Mouse (Mus musculus) kidney, adult 18-20 months (tissue): ENCODE results near the gene Mrtfb.
A peak's percentile ranks its signal among the peaks of the same experiment; 100 is the strongest.
"Not testable (repeated sequence)": the region's sequence is repeated elsewhere in the genome, so short reads cannot be mapped to it uniquely, and the experiment has no call there.

ENCODE experiments used
- DNase-seq: peaks from one replicate; pipeline ENCODE4 v3.0.0; 2021

Gene Mrtfb

DNA sequence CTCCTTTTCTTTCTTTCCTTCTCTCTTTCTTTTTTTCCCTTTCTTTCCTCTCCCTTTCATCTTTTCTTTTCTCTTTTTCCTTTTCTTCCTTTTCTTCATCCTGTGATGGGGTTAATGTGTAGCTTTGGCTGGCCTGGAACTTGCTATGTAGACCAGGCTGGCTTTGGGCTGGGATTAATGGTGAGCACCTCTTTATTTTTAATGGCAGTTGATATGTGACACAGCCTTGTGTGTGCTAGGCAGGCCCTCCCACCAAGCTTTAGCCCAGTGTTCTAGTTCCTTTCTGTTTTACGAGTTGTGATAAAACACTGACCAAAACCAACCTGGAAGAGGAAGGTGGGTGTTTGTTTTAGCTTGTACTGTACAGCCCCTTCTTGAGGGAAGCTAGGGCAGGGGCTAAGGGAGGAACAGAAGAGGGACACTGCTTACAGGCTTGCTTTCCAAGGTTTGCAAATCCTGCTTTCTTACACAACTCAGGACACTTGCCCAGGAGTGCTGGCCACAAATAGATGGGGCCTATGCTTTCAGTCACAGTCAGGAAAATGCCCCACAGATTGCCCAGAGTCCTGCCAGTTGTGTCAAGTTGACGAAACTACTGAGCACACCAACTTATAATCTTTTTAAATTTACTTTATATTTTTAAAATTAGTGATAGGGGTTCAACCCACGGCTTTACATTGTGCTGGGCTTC lies 20.6 kb downstream of the Mrtfb start:
- DNase-seq: no peak

DNA sequence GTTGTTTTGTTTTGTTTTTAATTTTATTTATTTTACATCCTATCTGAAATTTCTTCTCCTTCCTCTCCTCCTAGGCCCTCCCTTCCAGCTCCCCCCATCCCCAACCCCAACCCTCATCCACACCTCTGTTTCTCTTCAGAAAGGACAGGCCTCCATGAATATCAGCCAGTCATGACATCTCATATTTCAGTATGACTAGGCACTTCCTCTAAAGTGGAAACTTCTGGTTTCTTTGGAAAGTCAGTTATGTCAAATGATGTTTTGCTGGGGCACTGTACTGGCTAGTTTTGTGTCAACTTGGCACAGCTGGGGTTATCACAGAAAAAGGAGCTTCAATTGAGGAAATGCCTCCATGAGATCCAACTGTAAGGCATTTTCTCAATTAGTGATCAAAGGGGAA lies 30.1 kb downstream of the Mrtfb start:
- DNase-seq: not testable (repeated sequence)

DNA sequence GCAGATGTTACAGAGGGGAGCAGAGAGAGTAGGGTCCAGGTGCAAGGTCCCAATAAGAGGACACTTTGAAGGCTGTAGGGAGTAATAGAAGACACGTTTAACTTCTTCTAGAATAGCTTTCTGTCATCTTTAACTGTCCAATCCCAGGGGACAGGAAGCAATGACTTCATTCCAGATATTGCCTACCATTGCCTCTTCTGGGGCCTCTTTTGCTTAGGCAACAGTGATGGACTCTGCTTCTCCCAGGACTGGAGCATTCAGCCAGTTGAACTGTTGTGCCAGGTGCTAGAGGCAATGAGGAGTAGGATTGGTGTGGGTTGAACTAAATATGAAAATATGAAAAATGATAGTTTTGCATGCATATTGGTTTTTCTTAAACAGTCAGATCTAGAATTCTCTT lies 41.6 kb downstream of the Mrtfb start:
- no peak for DNase-seq

DNA sequence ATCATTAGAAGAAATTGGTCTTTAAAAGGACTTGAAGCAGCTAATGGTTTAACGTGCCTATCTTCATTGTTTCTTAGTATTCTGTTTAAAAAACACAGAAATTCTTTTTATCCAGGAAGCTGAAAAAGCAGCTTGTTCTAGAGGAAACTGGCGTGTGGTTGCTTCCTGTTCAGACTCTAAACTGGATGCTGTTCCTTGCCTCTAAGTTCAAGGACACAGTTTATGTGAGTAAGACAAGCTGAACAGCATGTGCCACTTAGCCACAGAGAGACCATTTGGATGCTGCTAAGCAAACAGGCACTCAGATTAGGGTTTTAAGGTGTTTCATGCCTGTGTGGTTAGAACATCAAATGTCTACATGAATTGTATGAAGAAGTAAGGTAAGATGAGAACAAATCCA lies 42.7 kb downstream of the Mrtfb start:
- no peak for DNase-seq

DNA sequence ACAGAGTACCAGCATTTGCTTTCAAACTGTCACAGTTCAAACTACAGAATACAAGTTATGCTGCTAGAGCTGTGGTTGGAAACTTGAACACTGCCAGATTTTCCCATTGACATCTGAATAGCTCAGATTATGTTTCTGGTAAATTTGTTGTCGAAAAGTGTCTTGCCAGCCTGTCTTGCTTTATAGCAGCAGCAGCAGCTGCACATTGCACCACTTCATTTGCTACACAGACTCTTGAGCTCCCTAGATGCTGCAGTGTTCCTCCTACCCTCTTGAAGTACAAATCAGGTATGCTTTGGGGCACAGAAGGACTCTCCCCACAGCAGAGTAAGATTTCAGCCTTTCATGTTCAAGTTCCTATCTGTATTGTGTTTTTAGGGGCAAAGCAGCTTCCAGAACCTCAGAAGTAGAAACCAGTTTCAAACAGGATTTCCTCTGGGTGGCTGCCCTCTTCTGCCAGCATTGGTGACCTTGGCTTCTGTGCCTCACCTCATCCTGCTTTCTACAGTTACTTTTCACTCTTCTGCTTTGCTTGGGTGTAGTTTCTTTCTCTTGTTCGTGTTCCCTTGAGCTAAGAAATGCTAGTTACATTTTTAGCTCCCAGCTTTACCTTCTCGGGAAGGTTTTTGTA lies 49.9 kb downstream of the Mrtfb start:
- no peak for DNase-seq

DNA sequence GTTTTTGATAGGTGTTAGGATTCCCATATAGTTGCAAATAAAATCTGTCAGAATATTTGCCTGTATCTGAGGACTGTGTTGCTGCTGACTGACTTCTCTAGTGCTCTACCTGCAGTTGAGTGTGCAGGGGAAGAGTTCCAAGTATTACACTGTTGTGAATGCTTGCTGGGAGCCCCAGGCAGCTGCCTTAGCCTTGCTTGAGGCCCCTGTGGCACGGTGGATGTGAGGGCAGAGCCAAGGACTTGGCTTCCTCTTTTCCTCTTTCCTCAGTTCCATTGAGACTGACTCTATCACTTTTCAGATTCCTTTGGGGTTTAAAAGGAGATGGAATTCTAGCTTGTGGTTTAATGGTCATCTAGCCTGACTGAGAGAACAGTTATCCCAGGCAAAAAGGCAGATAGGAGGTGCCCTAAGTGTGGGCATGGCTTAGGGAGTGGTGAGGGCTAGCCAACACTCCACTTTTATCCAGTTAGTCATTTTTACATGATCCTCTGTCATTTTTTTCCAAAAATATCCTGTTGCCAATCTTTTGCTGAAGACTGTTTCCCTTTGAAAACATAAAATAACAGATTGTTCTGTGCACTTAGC lies 53.9 kb downstream of the Mrtfb start:
- DNase-seq: no peak

DNA sequence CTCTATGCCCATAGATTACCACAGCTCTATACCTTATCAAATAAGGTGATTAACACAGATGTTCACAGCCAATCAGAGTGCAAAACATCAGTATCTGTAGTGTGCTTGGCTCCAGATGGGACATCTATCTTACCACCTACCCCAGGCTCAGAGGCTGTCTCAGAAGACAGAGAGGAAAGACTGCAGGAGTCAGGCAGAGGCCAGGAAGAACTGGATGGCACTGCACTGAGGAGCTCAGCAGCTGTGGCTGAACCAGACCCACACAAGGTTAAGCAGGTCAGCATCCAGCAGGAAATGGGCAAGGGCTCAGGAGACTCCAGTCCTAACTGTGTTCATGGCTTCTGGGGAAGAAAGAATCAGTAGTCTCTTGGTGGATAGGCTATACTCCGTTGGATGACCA lies 55.1 kb downstream of the Mrtfb start:
- DNase-seq: no peak

DNA sequence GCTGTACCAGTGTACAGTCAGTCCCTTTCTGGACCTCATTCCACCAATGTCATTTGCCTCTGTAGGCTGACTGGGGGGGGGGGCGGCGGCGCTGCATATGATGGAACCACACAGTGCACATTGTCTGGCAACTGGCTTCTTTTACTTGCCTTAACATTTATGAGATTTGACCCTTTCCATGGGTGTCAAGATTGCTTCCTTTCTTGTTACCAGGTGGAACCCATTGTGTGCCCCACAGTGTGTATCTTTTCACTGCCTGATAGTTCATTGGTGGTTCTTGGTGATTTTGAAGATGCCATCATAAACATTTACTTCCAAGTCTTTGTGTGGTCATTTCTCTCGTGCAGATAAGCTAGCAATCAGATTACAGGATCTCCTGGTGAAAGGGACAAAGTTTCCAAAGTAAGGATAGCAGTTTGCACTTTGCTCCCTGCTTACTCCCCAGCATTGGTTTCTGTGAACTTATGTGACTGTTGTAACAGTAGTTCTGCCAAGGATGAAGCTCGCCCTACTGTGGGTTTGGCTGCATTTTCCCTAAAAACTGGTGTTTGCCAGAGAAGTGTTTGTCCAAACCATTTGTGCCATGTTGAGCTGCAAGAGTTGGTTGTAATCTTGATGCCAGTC lies 56.9 kb downstream of the Mrtfb start:
- DNase-seq: no peak

DNA sequence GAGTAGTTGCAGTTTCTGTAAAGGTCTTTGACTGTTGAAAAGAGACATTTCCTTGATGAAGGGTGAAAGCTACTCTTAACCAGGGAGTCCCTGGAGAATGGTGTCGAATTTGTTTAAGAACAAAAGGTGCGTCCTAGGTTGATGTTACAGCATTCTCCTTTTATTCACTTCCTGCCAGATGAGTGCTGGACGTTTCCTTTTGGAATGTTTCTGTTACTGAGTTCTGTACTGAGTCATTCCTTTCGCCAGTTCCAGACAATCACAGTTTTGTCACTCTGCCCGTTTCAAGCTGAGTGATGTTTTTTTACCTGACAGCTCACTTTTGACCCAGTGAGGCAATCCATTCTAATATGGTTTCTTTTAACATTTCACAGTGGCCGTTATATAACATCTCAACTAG lies 67.5 kb downstream of the Mrtfb start:
- no peak for DNase-seq

DNA sequence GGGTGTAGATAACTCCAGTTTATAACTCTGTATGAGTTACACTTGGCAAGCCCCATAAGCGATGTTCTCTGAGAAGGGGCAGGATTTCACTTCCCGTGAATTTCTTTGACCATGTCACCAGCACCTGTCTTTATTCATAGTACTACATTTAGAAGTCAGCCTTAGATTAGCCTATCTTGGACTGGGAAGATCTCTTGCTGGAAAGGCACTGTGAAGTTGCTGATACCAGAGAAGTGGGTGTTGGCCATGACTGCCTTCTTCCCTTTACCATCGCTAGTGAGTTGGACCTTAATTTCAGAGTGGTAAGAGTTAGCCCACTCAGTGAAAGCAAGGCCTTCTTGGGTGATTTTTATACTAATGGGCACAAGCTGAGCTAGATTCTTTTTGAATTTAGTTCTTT lies 70.3 kb downstream of the Mrtfb start:
- no peak for DNase-seq

DNA sequence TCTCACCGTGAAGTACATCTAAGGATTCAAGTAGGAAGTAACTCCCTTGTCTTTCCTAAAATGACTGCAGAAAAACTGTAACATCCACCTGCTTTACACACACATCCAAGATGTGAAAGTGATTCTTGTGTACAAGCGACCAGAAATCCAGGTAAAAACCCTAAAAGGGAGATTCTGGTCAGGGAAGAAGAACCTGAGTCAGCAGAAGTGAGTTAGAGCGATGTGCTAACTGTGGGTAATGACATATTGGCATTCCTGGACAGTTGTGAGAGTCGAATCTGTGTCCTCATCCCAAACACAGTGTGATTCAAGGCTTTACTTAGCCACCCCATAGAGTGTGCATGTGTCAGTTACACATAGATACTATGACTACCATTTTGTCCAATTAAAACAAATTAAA lies 72.4 kb downstream of the Mrtfb start:
- no peak for DNase-seq

DNA sequence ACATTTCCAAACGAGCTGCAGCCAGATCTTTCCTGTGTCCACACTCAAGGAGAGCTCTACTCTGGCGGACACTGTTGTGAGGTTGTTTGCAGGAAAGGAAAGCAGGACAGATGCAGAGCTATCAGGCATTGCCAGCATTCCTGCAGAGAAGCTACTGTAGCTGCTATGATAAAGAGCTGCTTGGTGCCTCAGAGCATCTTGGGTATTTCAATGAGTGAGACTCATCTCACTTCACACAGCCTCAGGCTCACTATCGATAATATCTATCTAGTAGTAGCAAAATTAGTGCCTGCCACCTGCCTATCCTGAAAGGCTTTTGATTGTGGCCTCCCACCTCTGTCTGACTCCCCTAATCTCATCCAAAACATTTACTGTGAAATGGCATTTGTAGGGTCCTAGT lies 73.4 kb downstream of the Mrtfb start:
- no peak for DNase-seq

DNA sequence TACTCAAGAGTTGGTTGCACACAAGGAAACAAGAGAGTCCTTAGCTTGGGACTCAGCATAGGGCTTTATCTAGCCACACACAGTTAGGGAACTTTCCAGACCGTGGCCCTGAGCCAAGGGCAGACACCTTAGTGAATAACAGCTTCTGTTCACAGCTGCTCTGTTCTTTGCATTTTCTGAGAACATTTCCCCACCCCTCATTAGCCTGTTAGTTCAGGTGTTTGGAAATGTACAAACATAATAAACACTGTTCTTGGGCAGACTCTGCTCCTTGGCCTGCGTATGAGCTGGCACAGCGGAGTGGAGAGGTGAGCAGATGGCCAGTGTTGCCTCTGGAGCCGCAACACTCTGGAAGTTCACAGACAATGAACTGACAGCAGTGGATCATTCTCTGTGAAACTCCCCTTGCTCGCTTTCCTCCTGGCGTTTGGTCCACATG lies 74.0 kb downstream of the Mrtfb start:
- no peak for DNase-seq

DNA sequence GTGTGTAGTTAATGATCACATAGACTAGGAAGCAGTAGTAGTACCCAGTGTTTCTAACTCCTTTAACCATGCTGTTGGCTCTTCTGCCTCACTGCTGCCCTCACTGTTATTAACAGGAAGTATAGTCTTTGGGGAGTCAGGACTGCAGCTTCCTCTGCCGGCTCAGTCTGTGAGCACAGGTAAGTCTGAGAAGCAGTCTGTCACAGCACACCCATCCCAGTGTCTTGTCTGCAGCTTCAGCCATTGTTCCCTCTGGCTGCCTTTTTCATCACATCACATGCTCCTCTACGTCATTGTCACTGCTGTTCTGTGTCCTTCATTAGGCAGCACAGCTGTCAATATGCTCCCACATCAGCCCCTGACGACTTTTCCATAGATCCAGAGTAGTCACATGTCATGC lies 75.6 kb downstream of the Mrtfb start:
- no peak for DNase-seq

DNA sequence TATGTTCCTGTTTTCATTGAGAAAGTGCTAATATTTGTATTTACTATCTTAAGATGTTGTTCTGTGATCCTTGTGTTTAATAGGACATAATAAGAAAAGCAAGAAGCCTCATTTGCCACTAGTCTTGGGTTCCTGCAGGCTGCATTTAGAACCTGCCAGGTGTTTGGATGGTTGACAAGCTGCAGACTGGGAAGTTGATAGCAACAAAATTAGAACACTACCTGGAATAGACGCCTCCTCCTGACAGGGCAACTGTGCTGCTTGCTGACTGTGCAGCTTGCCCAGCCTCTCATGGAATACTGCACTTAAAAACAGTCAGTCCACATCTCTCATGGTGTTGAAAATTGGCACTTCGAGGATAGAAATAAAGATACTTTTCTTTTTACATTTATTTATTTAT lies 76.3 kb downstream of the Mrtfb start:
- DNase-seq: no peak

DNA sequence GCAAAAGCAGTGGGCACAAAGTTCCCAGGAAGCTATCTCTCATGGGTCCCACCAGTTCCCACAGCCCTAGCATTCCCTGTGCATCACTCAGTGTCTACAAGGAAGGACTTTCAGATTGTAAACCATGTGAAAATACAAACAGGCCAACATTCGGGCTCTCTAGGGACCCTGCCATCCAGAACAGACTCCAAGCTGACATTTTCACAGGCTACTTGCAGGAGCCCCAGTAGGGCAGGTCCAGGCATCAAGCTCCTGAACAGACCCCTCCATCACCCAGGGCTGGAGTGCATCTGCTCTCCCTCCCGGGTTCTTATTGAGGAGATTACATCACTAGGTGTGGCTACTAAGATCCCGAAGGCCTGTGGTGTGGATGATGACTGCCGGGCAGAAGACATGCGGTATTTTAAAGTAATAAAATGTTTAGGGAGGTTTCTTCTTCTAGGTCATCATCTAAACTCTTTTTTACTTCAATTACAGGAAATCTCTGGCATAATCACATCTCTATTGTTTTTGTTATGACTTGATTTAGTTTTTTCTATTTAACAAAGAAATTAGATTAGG lies 77.6 kb downstream of the Mrtfb start:
- no peak for DNase-seq

DNA sequence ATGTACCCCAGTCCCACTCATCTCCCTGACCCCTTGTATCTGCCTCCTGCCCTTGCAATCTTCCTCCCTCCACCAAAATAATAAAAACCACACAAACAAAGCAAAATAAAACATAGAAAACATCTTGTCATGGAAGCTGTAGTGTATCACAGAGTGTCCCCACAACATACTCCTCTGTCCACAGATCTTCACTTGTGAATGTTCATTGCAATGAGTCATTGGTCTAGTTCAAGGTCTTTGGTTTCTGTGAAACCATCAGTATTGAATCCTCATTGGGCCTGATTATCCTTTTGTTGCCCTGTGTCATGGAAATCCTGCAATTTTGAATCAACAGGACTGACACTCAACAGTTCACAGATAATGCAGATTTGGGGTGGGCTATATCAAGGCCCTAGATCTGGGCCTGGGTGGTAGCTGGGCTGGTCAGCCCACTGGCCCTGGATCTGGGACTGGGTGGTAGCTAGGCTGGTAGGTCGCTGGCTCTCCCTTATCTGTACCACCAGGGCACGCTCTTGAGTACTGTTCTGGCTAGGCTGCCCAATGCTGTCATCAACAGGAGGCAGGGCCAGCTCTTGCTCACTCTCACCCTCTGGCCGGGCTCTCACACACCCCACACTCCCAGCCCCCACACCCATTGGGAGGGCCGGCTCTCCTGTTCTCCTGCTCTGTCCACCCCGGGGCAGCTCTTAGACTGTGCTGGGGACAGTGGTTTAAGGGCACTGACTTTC lies 80.4 kb downstream of the Mrtfb start:
- no peak for DNase-seq

DNA sequence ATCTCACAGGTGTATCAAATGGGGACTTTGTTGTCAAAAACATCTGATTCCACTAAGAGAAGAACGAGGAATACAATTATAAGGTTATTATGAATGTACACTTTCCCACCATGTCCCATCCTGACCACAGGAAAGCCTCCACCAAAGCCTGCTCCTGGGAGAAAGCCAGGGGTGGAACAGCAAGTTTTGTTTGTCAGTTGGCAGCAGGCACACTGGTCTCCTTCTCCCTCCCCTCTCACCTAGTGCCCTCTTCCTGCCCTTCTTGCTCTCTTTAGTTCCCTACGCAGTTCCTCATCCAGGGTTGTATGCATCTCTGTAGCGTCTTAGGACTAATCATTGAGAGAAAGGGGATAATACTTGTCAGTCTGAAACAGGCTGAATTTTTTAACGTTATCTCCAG lies 81.8 kb downstream of the Mrtfb start:
- no peak for DNase-seq

DNA sequence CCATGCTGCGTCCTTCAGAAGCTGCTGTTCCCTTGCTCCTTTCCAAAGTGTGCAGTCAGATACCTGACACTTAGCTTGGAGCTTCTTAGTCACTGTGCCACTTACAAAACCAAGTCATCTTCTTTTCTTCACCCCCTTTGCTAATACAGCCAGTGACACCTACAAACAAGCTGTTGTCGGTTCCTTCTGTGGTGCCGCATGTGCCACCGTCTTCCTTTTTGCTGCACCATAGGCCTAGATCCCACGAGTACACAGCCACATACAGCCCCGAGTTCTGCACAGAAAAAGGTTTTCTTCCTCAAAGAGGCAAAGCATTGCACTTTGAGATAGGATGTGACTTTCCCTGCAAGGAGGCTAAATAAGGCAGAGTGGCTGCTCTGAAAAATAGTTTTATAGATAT lies 83.2 kb downstream of the Mrtfb start:
- DNase-seq: no peak

DNA sequence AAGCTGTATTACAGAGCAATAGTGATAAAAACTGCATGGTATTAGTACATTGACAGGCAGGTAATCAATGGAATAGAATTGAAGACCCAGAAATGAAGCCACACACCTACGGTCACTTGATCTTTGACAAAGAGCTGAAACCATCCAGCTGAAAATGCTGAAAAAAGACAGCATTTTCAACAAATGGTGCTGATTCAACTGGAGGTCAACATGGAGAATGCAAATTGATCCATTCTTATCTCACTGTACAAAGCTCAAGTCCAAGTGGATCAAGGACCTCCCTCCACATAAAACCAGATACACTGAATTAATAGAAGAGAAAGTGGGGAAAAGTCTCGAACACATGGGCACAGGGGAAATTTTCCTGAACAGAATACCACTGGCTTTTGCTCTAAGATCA lies 89.5 kb downstream of the Mrtfb start:
- DNase-seq: not testable (repeated sequence)

DNA sequence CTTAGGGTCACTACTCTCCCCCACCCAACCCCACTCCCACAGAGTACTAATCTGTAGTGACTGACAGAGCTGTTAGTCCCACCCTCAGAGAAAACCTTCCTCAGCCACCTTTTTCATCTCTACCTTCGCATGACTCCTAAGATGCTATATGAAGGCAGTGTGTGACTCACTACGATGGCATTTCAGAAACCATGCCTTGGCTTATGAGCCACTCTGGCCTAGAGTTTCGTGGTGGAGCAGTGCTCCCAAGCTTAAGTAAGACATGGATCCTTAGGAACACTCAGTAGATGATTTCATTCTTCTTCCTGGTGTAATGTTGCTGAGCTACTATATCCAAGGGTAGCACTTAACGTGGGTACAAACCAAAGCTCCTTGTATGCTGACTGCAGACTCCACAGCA lies 94.4 kb downstream of the Mrtfb start:
- no peak for DNase-seq

DNA sequence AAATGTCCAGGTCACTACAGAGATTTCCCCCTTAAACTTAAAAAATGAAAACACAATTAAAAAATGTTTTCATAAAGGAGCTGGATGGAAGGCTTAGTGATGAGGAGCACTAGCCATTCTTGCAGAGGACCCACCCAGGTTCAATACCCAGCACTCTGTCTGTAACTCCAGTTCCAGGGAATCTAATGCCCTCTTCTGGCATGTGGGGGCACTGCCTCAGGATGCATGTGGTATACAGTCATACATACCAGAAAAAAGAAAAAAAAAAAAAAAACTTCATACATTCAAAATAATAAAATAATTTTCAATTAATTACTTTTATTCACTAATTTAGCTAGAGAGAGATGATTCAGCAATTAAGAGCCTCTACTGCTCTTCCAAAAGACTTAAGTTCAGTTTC lies 95.0 kb downstream of the Mrtfb start:
- peak; percentile 38 for DNase-seq

DNA sequence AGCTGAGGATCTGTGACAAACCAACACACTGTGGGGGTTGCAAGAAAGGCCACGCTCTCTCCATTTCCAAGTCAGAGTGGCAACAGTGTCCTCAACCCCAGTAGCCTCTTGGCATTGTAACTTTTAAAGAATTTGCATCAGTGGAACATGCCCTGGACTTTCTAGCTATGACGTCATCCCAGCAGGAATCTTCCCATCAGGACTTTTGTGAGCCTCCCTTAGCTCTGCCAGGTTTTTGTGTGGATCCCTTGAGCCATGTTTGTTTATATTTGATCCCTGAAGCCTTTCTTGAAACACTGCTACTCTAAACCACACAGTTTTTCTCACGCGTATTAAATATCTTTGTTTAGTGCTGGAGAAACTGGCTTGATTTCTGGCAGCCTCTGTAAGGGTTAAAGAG lies 97.6 kb downstream of the Mrtfb start:
- no peak for DNase-seq
